Mouse (Mus musculus): Measurements from ENCODE around the gene Srrm4.

- TF ChIP-seq BHLHE40 (IDR thresholded peaks at IDR 0.05; ENCODE audit: borderline replicate concordance, low read depth, low read length) (no peak), SMC3 (IDR thresholded peaks at IDR 0.05; ENCODE audit: low read depth, low read length) (no peak), TAL1 (IDR thresholded peaks at IDR 0.05; ENCODE audit: low read length) (no peak), CTCF (IDR thresholded peaks at IDR 0.05 in 2 of 3, conservative IDR thresholded peaks at IDR 0.05 in 1 of 3; ENCODE audit: control insufficient read depth in 1 of 3, insufficient read depth in 1 of 3, low read depth in 2 of 3, low read length in 3 of 3, poor library complexity in 1 of 3, severe bottlenecking in 1 of 3) (no peak), ZNF384 (IDR thresholded peaks at IDR 0.05; ENCODE audit: low read depth, low read length) (no peak)
These were observed 98.9 kb downstream of the Srrm4 start for GRCm38 (mm10) chr5:116492726-116493125.

All from MEL (cell line).